Mouse (Mus musculus): ENCODE measurements at regions not wholly inside any gene's neighbourhood (a gene's known extent, or its start where the extent isn't known, plus 50 kb on each side); places are given as distances from the start of the nearest gene placed in this dataset.

DNA sequence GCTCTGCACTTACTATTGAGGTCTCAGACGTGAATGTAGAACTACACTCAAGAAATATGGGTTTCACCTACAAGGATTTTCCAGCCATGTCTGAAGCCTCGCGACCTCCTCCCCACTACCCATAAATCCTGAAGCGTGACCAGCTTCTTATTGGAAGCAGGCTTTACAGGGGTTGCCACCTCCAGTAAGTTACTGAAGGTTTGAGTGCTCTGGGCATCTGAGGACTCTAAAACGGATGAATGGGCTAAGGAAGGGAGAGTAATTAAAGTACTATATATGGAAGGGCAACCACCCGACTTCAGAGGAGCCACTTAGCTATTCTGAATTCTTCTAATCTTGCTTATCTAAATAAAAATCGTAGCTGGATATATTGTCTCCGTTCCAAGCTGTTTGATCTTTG, 136.1 kb upstream of the Hmga2 start:
- TF ChIP-seq ZNF384 (IDR thresholded peaks at IDR 0.05; ENCODE audit: low read depth, low read length) (no peak), NELFE (IDR thresholded peaks at IDR 0.05; ENCODE audit: low read depth, low read length) (no peak), TCF12 (IDR thresholded peaks at IDR 0.05; ENCODE audit: low read depth, low read length) (no peak)

Measured in CH12.LX (cell line).